ENCODE assay signal across 10 mouse cellular contexts in the genomic region with DNA sequence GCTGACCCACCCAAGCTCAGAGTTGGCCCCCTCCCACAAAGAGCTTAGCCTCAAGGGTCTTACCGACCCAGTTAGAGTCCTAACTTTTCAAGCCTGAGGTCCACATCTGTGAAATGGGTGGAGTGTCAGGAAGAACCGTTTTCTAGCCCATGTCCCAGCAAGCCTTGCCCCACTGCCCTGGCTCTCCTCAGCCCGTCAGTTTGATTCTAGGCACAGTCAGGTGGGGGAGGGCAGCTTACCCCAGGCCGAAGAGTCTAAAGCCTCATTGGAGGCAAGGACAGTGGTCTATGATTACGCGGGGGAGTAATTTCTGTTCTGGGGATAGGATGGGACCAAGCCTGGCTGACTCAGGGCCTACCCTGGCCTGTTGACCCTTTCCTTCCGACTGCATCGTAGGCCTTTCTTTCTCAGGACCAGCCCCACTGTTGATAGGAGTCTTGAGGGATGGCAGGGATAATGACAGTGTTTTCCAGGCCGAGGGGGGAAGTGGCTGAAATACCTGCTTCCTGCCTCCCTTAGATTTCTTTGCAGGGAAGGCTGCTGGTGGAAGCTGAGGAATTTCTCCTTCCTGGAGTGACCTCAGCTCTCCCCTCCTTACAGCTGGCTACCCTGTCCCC. TPM values are rescaled to one million over a fixed set of nuclear protein-coding genes. Genes with fewer than 3 reads are reported as not detected.
DNase-seq lines count a peak whose midpoint lies in the region; ATAC-seq and TF ChIP-seq lines count a peak whose summit lies in the region.
"Had no signal": no experiment of that assay in that cellular context is flagged by ENCODE, and none has a peak within 500 bp of the region (broad histone marks: within the 10 kb centered on the region; RNA-seq: fewer than 3 reads in every experiment).

No protein-coding gene starts in this region.

- TF ChIP-seq POLR2A in lung, adult 2 months (IDR thresholded peaks at IDR 0.05; ENCODE audit: borderline replicate concordance, extremely low read depth, low read depth, low read length), result no peak

- H3K9ac ChIP-seq in heart, embryonic 14.5 days (ENCODE audit: low read length), result peak overlapping the region; percentile 96
- peak overlapping the region; percentile 89; the same call in 1 of the 2 replicates for H3K9ac ChIP-seq in limb, embryonic 13.5 days

- H3K4me2 ChIP-seq in heart, embryonic 14.5 days (ENCODE audit: low read length), result peak overlapping the region; percentile 83
- peak overlapping the region; percentile 85 for H3K4me2 ChIP-seq in limb, embryonic 13.5 days (replicated peaks)

- peaks cover 3% of the 10 kb centered on the region for H3K27me3 ChIP-seq in E14TG2a.4 (ENCODE audit: insufficient read depth, low read length)
- H3K27me3 ChIP-seq in heart, embryonic 14.5 days (ENCODE audit: control insufficient read depth, insufficient read depth, low read length), result no peaks in the 10 kb centered on the region
- no peaks in the 10 kb centered on the region for H3K27me3 ChIP-seq in limb, embryonic 13.5 days

- whole genome bisulfite sequencing in heart, embryonic 14.5 days, result 28% methylated on average over 9 of the region's 9 CpGs
- WGBS in limb, embryonic 13.5 days, result 63% methylated on average over 9 of the region's 9 CpGs
- 59% methylated on average over 9 of the region's 9 CpGs for WGBS in lung, adult 2 months

- no peaks in the 10 kb centered on the region for H3K9me3 ChIP-seq in E14TG2a.4 (ENCODE audit: low read length)
- H3K9me3 ChIP-seq in heart, embryonic 14.5 days (ENCODE audit: control insufficient read depth, low read length), result no peaks in the 10 kb centered on the region
- H3K9me3 ChIP-seq in limb, embryonic 13.5 days, result no peaks in the 10 kb centered on the region

- peak; percentile 95 for DNase-seq in heart, adult 11 months
- no peak for DNase-seq in heart, postnatal 14 days
- DNase-seq in layer of hippocampus, adult 11-12 months (ENCODE audit: low spot score), result no peak
- DNase-seq in ovary, postnatal 36 days (ENCODE audit: low spot score), result no peak
- DNase-seq in lung, adult 2 months, result no peak
- DNase-seq: thymus, postnatal 25 days had no signal

- peaks cover 84% of the 10 kb centered on the region for H3K4me1 ChIP-seq in E14TG2a.4 (replicated peaks; ENCODE audit: low read depth, low read length)
- H3K4me1 ChIP-seq in heart, embryonic 14.5 days (ENCODE audit: control insufficient read depth in 2 of 2, insufficient read depth in 2 of 2, low read length in 2 of 2), result peaks cover 65 to 71% of the 10 kb centered on the region in 2 experiments
- H3K4me1 ChIP-seq in limb, embryonic 13.5 days, result peaks cover 74% of the 10 kb centered on the region
- H3K4me1 ChIP-seq in lung, adult 2 months (ENCODE audit: control insufficient read depth, insufficient read depth, low read length), result peaks cover 10% of the 10 kb centered on the region

- ATAC-seq in heart, embryonic 14.5 days (ENCODE audit: insufficient number of reproducible peaks, insufficient read depth, low FRiP score, low read depth), result no peak
- ATAC-seq in limb, embryonic 13.5 days (ENCODE audit: low FRiP score, low read depth), result no peak

- H3K36me3 ChIP-seq in E14TG2a.4 (ENCODE audit: insufficient read depth, low read length), result peaks cover 28% of the 10 kb centered on the region
- H3K36me3 ChIP-seq in heart, embryonic 14.5 days (ENCODE audit: control insufficient read depth, insufficient read depth, low read length), result peaks cover 8% of the 10 kb centered on the region; the same call in 1 of the 2 replicates
- H3K36me3 ChIP-seq in limb, embryonic 13.5 days, result no peaks in the 10 kb centered on the region

- H3K4me3 ChIP-seq in E14TG2a.4 (replicated peaks; ENCODE audit: low read length), result peak overlapping the region; percentile 95
- peak overlapping the region; percentile 87 to 88 for H3K4me3 ChIP-seq in heart, embryonic 14.5 days (ENCODE audit: control insufficient read depth in 1 of 2, insufficient read depth in 1 of 2, low read depth in 1 of 2, low read length in 2 of 2)
- peak overlapping the region; percentile 80 for H3K4me3 ChIP-seq in limb, embryonic 13.5 days
- no peak overlapping the region for H3K4me3 ChIP-seq in lung, adult 2 months (replicated peaks; ENCODE audit: extremely low read depth, low read depth, low read length)

- intact Hi-C loops in heart, postnatal 14 days (cut with DNase I), result loop anchor here (1.0 kb wide), 1 partner anchor 7 kb away; no protein-coding TSS in a partner anchor

- no peak for TF ChIP-seq CTCF in E14TG2a.4 (conservative IDR thresholded peaks at IDR 0.05; ENCODE audit: low read length)
- no peak for TF ChIP-seq CTCF in lung, adult 2 months (IDR thresholded peaks at IDR 0.05; ENCODE audit: insufficient read depth, low read length)

- peak overlapping the region; percentile 85 to 90 for H3K27ac ChIP-seq in heart, embryonic 14.5 days (replicated peaks in 1 of 2; ENCODE audit: control insufficient read depth in 1 of 2, insufficient read depth in 1 of 2, low read depth in 2 of 2, low read length in 2 of 2)
- H3K27ac ChIP-seq in limb, embryonic 13.5 days, result peak overlapping the region; percentile 85; the same call in 1 of the 2 replicates

RNA-seq across cellular contexts. Expression of a gene that starts 2.2 kb away (rescaled TPM):
- 100 to 1,000 TPM; 436 to 447 TPM for total RNA-seq in heart, postnatal 14 days (2021)
- 67.5 and 68.3 TPM in 2 replicates for polyA plus RNA-seq in heart, embryonic 14.5 days (2014; fragmentation: Nextera tagmentation; extraction: Ambion mirVana)
- polyA plus RNA-seq in limb, embryonic 13.5 days (2015; fragmentation: Nextera tagmentation; extraction: Ambion mirVana), result 29.4 and 29.6 TPM in 2 replicates
- polyA plus RNA-seq in lung, adult 2 months (2012; rRNA removed), result 67.8 and 76.2 TPM in 2 replicates

RNA-seq across cellular contexts. Expression of a gene that starts 17.7 kb away (rescaled TPM):
- total RNA-seq in heart, postnatal 14 days (2021), result not detected
- polyA plus RNA-seq in heart, embryonic 14.5 days (2014; fragmentation: Nextera tagmentation; extraction: Ambion mirVana), result not detected in 2 replicates
- polyA plus RNA-seq in limb, embryonic 13.5 days (2015; fragmentation: Nextera tagmentation; extraction: Ambion mirVana), result 0.18 TPM in 1 of 2 replicates, not detected in the other
- 0.15 TPM in 1 of 2 replicates, not detected in the other for polyA plus RNA-seq in lung, adult 2 months (2012; rRNA removed)
- polyA plus RNA-seq: brain, embryonic 14.5 days had no signal

RNA-seq across cellular contexts. Expression of a gene that starts 40.5 kb away (rescaled TPM):
- not detected for total RNA-seq in heart, postnatal 14 days (2021)
- not detected in 2 replicates for polyA plus RNA-seq in heart, embryonic 14.5 days (2014; fragmentation: Nextera tagmentation; extraction: Ambion mirVana)
- polyA plus RNA-seq in limb, embryonic 13.5 days (2015; fragmentation: Nextera tagmentation; extraction: Ambion mirVana), result 0.15 TPM in 1 of 2 replicates, not detected in the other
- 0.57 and 12.5 TPM in 2 replicates for polyA plus RNA-seq in lung, adult 2 months (2012; rRNA removed)
- polyA plus RNA-seq: brain, embryonic 14.5 days had no signal
